Mouse (Mus musculus): ENCODE data around the gene Raph1. TPM values are rescaled to one million over a fixed set of nuclear protein-coding genes. Genes with fewer than 3 reads are reported as not detected.

The Raph1 gene
- 14.5 and 18.7 TPM in 2 replicates for polyA plus RNA-seq (2012; rRNA removed)

DNA sequence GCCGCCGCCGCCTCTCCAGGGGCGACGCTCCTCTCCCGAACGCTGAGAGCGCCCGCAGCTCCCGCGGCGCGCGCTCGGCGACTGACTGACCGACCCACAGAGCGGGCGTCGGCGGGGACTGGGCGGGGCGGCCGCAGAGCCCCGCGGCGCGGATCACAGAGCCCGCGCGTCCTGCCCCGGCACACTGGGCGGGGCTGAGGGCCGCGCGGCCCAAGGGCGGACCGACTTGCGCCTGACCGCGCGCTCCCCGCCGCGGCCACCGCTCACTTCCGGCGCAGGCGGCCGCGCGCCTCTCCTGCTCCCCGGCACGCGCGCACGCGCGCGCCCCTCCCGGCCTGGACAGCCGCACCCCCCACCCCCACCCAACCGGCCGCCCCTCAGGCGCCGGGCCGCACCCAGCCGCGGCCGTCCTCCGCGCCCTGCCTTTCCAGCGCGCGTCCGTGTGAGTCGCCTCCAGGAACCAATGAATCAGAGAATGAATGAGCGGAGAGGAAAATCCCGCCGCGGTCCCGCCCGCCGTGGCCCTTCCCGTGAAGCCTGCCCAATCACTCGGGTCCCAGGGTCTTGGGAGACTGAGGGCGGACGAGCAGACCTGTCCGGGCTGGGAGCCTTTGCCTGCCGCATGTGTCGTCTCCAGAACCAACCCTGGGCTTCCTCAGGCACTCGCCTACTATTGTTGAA, at the start of gene Raph1:
TSS of gene Raph1 (minus strand) at position 474 of the 681 bp plus-strand sequence.

Other genes starting within 250 kb of the Raph1 start
- gene Cyp20a1, start 223.8 kb downstream of the Raph1 start, polyA plus RNA-seq (2012; rRNA removed), result 9.7 and 10.2 TPM in 2 replicates
- 1.6 and 1.8 TPM in 2 replicates for gene Abi2, start 157.5 kb downstream of the Raph1 start, polyA plus RNA-seq (2012; rRNA removed)
- 0.03 and 0.06 TPM in 2 replicates for gene Cd28, start 149.7 kb upstream of the Raph1 start, polyA plus RNA-seq (2012; rRNA removed)